Mouse (Mus musculus) retina, adult 2 months (tissue): ENCODE measurements around the gene Defb38.

ENCODE experiments used
- DNase-seq: peaks from one replicate; pipeline ENCODE4 v3.0.0-alpha.2; 2012; ENCODE audit warnings: low read depth, low spot score

The Defb38 gene

DNA sequence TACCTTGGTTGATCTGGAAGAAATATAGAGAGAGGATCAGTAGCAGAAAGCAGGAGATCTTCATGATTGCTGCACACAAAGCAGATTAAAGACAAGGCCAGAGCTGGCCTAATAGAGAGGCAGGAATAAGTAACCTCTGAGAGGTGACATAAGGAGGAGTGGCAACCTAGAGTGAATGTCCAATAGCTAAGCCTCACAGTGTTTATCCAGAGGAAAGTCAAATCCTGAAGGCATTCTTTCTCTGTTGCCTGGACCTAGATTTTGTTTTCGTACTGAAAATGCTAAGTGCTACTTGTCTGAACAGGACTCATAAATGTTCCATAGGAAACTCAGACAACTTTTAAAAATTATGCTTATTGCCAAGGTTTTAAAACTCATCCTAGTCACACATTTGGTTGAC, at the start of gene Defb38:
TSS of gene Defb38 (minus strand) at position 101 of the 400 bp plus-strand sequence.
- no peak for DNase-seq

DNA sequence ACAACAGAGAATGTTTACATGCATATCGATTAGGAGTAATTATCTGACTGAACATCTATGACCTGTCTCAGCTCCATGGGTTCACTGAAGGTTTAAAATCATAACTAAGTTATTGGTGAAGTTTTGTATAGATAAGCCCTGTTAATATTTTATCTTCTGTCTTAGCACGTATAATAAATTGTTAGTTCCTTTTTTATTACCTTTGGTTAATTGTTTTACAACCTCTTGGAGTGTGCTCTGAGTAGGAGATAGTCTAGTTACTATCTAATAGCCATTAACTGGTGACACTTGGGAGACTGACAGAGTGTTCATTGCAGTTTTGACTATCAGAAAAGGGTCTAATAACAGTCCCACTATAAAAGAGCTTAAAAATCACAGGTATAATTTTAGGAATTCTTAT, 39.6 kb upstream of the Defb38 start:
- no peak for DNase-seq

DNA sequence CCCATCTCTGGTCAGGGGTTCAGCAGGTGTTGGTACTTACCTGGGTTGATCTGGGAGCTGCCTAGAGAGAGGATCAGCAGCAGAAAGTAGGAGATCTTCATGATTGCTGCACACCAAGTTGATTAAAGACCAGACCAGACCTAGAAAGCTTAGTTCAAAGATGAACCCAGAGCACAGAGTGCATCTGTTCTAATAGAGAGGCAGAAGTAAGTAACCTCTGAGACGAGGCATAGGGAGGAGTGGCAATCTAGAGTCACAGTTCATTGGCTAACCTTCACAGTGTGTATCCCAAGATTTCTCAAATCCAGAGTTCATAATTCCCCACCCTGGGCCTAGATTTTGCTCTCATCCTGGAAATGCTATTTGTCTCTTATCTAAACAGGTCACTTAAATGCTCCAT, 38.3 kb upstream of the Defb38 start, which contains the start of gene Defb39:
TSS of gene Defb39 (minus strand) at position 101 of the 400 bp plus-strand sequence.
- DNase-seq: no peak

DNA sequence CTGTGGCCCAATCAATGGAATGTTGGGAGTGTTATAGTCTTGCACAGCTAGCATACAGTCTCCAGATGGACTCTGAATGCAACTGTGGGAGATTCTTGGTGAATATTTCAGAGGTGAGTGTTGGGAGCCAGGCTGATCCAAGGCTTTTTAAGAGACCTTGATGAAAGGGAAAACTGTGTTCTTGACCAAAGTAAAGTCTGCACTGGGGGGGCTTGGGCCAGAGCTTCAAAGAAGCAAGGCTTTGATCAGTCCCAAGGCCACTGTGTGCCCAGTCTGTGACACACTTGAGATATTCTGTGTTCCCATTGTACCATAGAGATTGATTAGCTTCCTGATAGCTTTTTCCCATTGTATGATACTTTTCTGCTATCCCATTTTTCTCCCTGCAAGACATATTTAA, 36.5 kb upstream of the Defb38 start:
- DNase-seq: no peak

DNA sequence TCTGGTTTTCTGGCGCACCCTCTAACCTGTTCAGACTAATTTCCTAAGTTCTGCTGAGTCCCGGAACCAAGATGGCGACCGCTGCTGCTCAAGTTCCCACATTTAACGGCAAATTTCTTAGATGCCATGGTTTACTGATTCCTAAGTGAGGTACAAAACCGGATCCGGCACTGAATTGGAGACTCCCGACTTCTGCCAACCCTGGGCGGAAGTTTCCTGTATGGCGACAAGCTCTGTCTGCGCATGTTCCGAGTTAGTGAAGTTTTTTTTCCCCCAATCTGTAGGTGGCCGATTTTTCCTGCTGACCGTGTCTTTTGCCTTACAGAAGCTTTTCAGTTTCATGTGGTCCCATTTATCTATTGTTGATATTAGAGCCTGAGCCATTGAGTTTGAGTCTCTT, 18.9 kb upstream of the Defb38 start:
- DNase-seq: no peak
